Mouse (Mus musculus) heart, postnatal 0 days (tissue): ENCODE data around the gene Vwa8. TPM values are rescaled to one million over a fixed set of nuclear protein-coding genes. Genes with fewer than 3 reads are reported as not detected.
A peak's percentile ranks its signal among the peaks of the same experiment; 100 is the strongest.

Experiments used
- ATAC-seq: fragments of 200-750 bp; cut with Nextera tagmentation; 2 replicates; pipeline ENCODE4 v1.8.0; 2017; ENCODE audit warnings: low read depth, moderate number of reproducible peaks, moderate library complexity; ENCODE audit not compliant: insufficient read depth
- DNase-seq: peaks from one replicate; pipeline ENCODE4 v3.0.0-alpha.2; 2016; ENCODE audit warnings: low spot score
- H3K27ac ChIP-seq: fragments of 300-500 bp; sonication (generic); 2 replicates; pipeline ENCODE4 v1.5.1; 2014; ENCODE audit warnings: low read depth, mild to moderate bottlenecking
- H3K27me3 ChIP-seq: fragments of 300-500 bp; sonication (generic); 2 replicates; pipeline ENCODE4 v1.6.1; 2014; ENCODE audit warnings: low read length, mixed read lengths; ENCODE audit not compliant: control insufficient read depth, insufficient read depth
- H3K36me3 ChIP-seq: fragments of 300-500 bp; sonication (generic); replicated peaks from 2 replicates; pipeline ENCODE4 v1.6.1; 2014; ENCODE audit warnings: low read length, mixed read lengths; ENCODE audit not compliant: control insufficient read depth, insufficient read depth
- H3K4me1 ChIP-seq: fragments of 300-500 bp; sonication (generic); 2 replicates; pipeline ENCODE4 v1.6.1; 2014; ENCODE audit warnings: antibody characterized with exemption; ENCODE audit not compliant: control insufficient read depth, insufficient read depth
- H3K4me2 ChIP-seq: fragments of 300-500 bp; sonication (generic); 2 replicates; pipeline ENCODE4 v1.6.1; 2014; ENCODE audit warnings: low read depth, mild to moderate bottlenecking, low read length, moderate library complexity
- H3K4me3 ChIP-seq: fragments of 300-500 bp; sonication (generic); 2 replicates; pipeline ENCODE4 v1.5.1; 2014; ENCODE audit warnings: low read depth, low read length
- H3K9ac ChIP-seq: fragments of 300-500 bp; sonication (generic); replicated peaks from 2 replicates; pipeline ENCODE4 v1.6.1; 2014; ENCODE audit warnings: low read depth, low read length, mixed read lengths
- H3K9me3 ChIP-seq: fragments of 300-500 bp; sonication (generic); replicated peaks from 2 replicates; pipeline ENCODE4 v1.6.1; 2016; ENCODE audit warnings: low read length; ENCODE audit not compliant: control insufficient read depth
- CTCF ChIP-seq: IDR thresholded peaks from 2 replicates; pipeline ENCODE4 v1.5.1; 2016; ENCODE audit warnings: antibody characterized with exemption, control low read depth, low read depth
- EP300 ChIP-seq: IDR thresholded peaks from 2 replicates; pipeline ENCODE4 v1.6.1; 2016; ENCODE audit warnings: antibody characterized with exemption, low read depth
- WGBS: fragments of 180-500 bp; shearing (Covaris S2); extraction: QIAGEN DNeasy Blood & Tissue Kit; methylation state at CpG from one replicate; pipeline ENCODE4 v1.1.7; 2014; 5-methylcytosine and 5-hydroxymethylcytosine counted together
- polyA plus RNA-seq: library from polyadenylated mRNA; unstranded; fragments of >200 nt; fragmentation: Nextera tagmentation; extraction: Ambion mirVana; gene quantifications from 2 replicates; pipeline ENCODE4 v1.2.1, GENCODE M21; 2015
- total RNA-seq: library from RNA; depleted of rRNA; stranded (reverse); fragments of >200 nt; gene quantifications from 2 replicates; pipeline ENCODE4 v1.2.3, GENCODE M21; 2014; ENCODE audit warnings: low replicate concordance

The Vwa8 gene
- total and polyA plus RNA-seq, 2 experiments from 2014 or later = 36.2 to 78.8 TPM

GRCm38 (mm10) chr14:79200892-79201285 is 352.0 kb downstream of the Vwa8 start:
- Histone ChIP-seq H3K9ac (no peak overlapping the region), H3K9me3 (no peaks in the 10 kb centered on the region), H3K27ac (no peak overlapping the region), H3K27me3 (no peaks in the 10 kb centered on the region), H3K4me2 (no peak overlapping the region), H3K36me3 (peaks cover 21% of the 10 kb centered on the region; the same call in 1 of the 2 replicates), H3K4me3 (no peak overlapping the region), H3K4me1 (no peaks in the 10 kb centered on the region)
- no peak for ATAC-seq
- WGBS = 92% methylated on average over 9 of the region's 9 CpGs
- no peak for DNase-seq
- no peak for TF ChIP-seq EP300
- no peak for TF ChIP-seq CTCF

GRCm38 (mm10) chr14:79202722-79203362 is 354.0 kb downstream of the Vwa8 start:
- no peak overlapping the region for H3K27ac ChIP-seq
- ATAC-seq (no peak), DNase-seq (no peak)
- H3K27me3 ChIP-seq = no peaks in the 10 kb centered on the region
- TF ChIP-seq EP300 (no peak), CTCF (no peak)
- peaks cover 21% of the 10 kb centered on the region; the same call in 1 of the 2 replicates for H3K36me3 ChIP-seq
- H3K9ac ChIP-seq = no peak overlapping the region
- no peak overlapping the region for H3K4me3 ChIP-seq
- H3K9me3 ChIP-seq = no peaks in the 10 kb centered on the region
- no peak overlapping the region for H3K4me2 ChIP-seq
- H3K4me1 ChIP-seq = no peaks in the 10 kb centered on the region
- 63% methylated on average over 4 of the region's 4 CpGs for WGBS

GRCm38 (mm10) chr14:79203496-79204158 is 354.8 kb downstream of the Vwa8 start:
- DNase-seq = no peak
- H3K27me3 ChIP-seq = no peaks in the 10 kb centered on the region
- H3K27ac ChIP-seq = peak overlapping the region; percentile 43; the same call in 1 of the 2 replicates
- no peak overlapping the region; the same call in 1 of the 2 replicates for H3K4me2 ChIP-seq
- H3K4me3 ChIP-seq = no peak overlapping the region
- 57% methylated on average over 12 of the region's 12 CpGs for WGBS
- H3K4me1 ChIP-seq = no peaks in the 10 kb centered on the region
- TF ChIP-seq EP300 = no peak
- no peak for TF ChIP-seq CTCF
- H3K9me3 ChIP-seq = no peaks in the 10 kb centered on the region
- ATAC-seq = no peak
- H3K36me3 ChIP-seq = 0 out of 2 replicates have a peak, but pooled peaks cover 15% of the 10 kb centered on the region
- H3K9ac ChIP-seq = no peak overlapping the region

GRCm38 (mm10) chr14:79204866-79205265 is 356.0 kb downstream of the Vwa8 start:
- H3K36me3 ChIP-seq = 0 out of 2 replicates have a peak, but pooled peaks cover 10% of the 10 kb centered on the region
- no peak overlapping the region for H3K4me2 ChIP-seq
- H3K4me1 ChIP-seq = no peaks in the 10 kb centered on the region
- no peak overlapping the region for H3K4me3 ChIP-seq
- no peak for DNase-seq
- TF ChIP-seq CTCF (no peak), EP300 (no peak)
- whole genome bisulfite sequencing = 96% methylated on average over 7 of the region's 7 CpGs
- no peaks in the 10 kb centered on the region for H3K9me3 ChIP-seq
- no peaks in the 10 kb centered on the region for H3K27me3 ChIP-seq
- no peak overlapping the region for H3K9ac ChIP-seq
- no peak for ATAC-seq
- no peak overlapping the region for H3K27ac ChIP-seq

- Histone ChIP-seq H3K9me3 (no peaks in the 10 kb centered on the region), H3K4me2 (no peak overlapping the region), H3K27me3 (no peaks in the 10 kb centered on the region), H3K4me1 (no peaks in the 10 kb centered on the region), H3K9ac (no peak overlapping the region), H3K27ac (no peak overlapping the region), H3K36me3 (0 out of 2 replicates have a peak, but pooled peaks cover 6% of the 10 kb centered on the region), H3K4me3 (no peak overlapping the region)
- DNase-seq (peak; percentile 14), ATAC-seq (peak; percentile 49; the same call in 1 of the 2 replicates)
- WGBS = 51% methylated on average over 11 of the region's 11 CpGs
- no peak for TF ChIP-seq CTCF
- TF ChIP-seq EP300 = no peak
Measured at GRCm38 (mm10) chr14:79206210-79206609, 357.4 kb downstream of the Vwa8 start.
